Mouse (Mus musculus) small intestine, adult 2 months (tissue): ENCODE results near the gene Grem2. TPM values are rescaled to one million over a fixed set of nuclear protein-coding genes. Genes with fewer than 3 reads are reported as not detected.

Source experiments
- H3K27ac ChIP-seq: fragments of 200-500 bp; 2 replicates; pipeline ENCODE4 v1.5.1; 2012; ENCODE audit warnings: low read depth, low read length, control low read depth, inconsistent platforms; ENCODE audit not compliant: insufficient read depth
- H3K27me3 ChIP-seq: fragments of 200-500 bp; 2 replicates; pipeline ENCODE4 v1.6.1; 2012; ENCODE audit warnings: mild to moderate bottlenecking, moderate library complexity, low read length, inconsistent platforms; ENCODE audit not compliant: control insufficient read depth, insufficient read depth
- H3K36me3 ChIP-seq: fragments of 200-500 bp; 2 replicates; pipeline ENCODE4 v1.6.1; 2012; ENCODE audit warnings: mild to moderate bottlenecking, low read length, control low read depth, inconsistent platforms; ENCODE audit not compliant: control insufficient read depth, insufficient read depth
- H3K4me1 ChIP-seq: fragments of 200-500 bp; 2 replicates; pipeline ENCODE4 v1.6.1; 2012; ENCODE audit warnings: low read length, inconsistent platforms, mixed read lengths; ENCODE audit not compliant: control insufficient read depth, insufficient read depth, insufficient read length
- H3K4me3 ChIP-seq: fragments of 200-500 bp; 2 replicates; pipeline ENCODE4 v1.5.1; 2012; ENCODE audit warnings: low read depth, mild to moderate bottlenecking, control low read depth, inconsistent platforms, low read length, moderate library complexity
- CTCF ChIP-seq: fragments of 200-500 bp; IDR thresholded peaks from 2 replicates; pipeline ENCODE4 v1.5.1; 2012; ENCODE audit warnings: low read depth, mild to moderate bottlenecking, control low read depth, inconsistent platforms, low read length, moderate library complexity, mixed read lengths; ENCODE audit not compliant: insufficient replicate concordance, insufficient read length; ENCODE audit errors: extremely low read depth
- POLR2A ChIP-seq: fragments of 200-500 bp; IDR thresholded peaks from 2 replicates; pipeline ENCODE4 v1.6.1; 2012; ENCODE audit warnings: low read depth, mild to moderate bottlenecking, control low read depth, inconsistent platforms, low read length, moderate library complexity
- WGBS: fragments of 180-500 bp; shearing (Covaris S2); methylation state at CpG from one replicate; pipeline ENCODE4 v1.1.7; 2018; 5-methylcytosine and 5-hydroxymethylcytosine counted together
- polyA plus RNA-seq: library from polyadenylated mRNA; depleted of rRNA; stranded (reverse); fragments of >200 nt; gene quantifications from 2 replicates; pipeline ENCODE4 v1.2.3, GENCODE M21; 2012

Grem2 gene
- polyA plus RNA-seq, 1 experiment, result 4.9 TPM

DNA sequence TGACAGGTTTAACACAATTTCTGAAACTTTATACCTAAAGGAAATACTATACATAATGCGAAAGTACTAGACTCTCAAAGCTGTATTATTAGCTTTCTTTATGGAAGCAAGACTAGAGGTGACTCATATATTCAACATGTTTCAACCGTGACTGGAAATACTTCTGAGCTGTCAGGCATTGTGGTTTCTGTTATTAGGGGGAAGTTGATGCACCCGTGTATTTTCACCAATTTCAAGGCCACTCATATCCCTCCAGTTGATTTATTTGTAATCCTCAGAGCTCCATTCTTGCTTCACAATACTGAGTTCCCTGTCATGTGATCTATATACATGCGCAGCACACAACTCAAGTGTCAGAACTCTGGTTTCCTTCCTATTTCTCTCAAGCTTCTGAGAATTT, 46.4 kb downstream of the Grem2 start:
- 73% methylated on average over 4 of the region's 4 CpGs for WGBS
- H3K27ac ChIP-seq, result no peak overlapping the region

DNA sequence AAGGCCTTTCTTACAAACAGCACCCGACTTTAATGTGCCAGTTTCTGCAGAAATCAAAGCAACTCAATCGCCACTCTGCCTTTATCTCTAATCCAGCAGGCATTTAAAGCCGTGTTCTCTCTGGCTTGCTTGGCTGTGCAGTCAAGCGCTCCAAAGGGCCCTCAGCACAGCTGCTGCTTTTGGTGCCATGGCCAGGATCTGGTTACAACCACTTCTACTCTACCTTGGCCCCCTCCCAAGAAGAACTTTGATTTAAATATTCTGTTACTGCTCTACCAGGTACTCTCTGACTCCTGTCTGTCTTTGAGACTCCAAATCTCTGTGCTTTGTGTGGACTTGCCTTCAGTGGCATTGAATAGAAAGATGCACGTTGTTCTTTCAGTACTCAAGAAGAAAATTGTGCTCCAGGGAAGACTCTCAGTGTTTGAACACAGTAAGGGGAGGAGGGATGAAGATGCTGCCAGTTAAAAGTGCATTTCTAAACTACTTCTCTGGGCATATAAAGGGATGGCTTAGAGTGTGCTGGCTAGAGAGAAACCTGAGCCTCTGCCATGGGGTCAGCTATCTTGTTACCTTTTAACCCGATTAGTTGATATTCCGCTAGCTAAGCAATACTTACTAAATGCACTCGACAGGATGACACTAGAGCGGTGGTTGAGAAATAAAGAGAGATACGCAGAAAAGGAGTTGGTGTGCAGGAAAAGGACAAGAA, 61.1 kb downstream of the Grem2 start:
- no peak overlapping the region for H3K27ac ChIP-seq
- no peak overlapping the region for H3K4me3 ChIP-seq
- TF ChIP-seq CTCF, result no peak
- TF ChIP-seq POLR2A, result no peak
- H3K27me3 ChIP-seq, result no peaks in the 10 kb centered on the region
- H3K36me3 ChIP-seq, result no peaks in the 10 kb centered on the region
- H3K4me1 ChIP-seq, result no peaks in the 10 kb centered on the region
- WGBS, result 77% methylated on average over 10 of the region's 10 CpGs

More for the DNA sequence above, 46.4 kb downstream of the Grem2 start:
- Histone ChIP-seq H3K4me1 (no peaks in the 10 kb centered on the region), H3K27me3 (no peaks in the 10 kb centered on the region), H3K36me3 (no peaks in the 10 kb centered on the region), H3K4me3 (no peak overlapping the region)
- TF ChIP-seq POLR2A, result no peak
- no peak for TF ChIP-seq CTCF

DNA sequence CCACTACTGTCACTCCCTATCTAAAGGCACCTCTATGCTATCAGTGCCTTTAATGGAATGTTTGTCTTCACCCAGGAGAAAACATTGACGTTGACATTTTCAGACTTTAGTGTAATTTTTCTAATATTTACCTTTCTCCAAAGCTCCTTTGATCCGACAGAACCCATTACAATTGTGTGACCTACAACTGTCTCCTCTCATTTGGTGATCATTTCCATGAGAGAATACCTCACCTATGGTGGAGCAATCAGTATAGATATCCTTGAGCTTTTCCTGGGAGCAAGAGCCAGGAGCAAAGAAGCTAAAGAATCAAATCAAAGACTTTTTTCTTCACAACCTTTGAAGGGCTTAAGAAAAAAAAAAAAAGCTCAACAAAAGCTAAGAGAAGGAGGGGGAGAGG, 65.4 kb downstream of the Grem2 start:
- H3K36me3 ChIP-seq, result no peaks in the 10 kb centered on the region
- TF ChIP-seq POLR2A, result no peak
- TF ChIP-seq CTCF, result no peak
- 26% methylated on average over 2 of the region's 2 CpGs for WGBS
- H3K4me3 ChIP-seq, result no peak overlapping the region
- no peak overlapping the region for H3K27ac ChIP-seq
- H3K27me3 ChIP-seq, result no peaks in the 10 kb centered on the region
- H3K4me1 ChIP-seq, result no peaks in the 10 kb centered on the region

DNA sequence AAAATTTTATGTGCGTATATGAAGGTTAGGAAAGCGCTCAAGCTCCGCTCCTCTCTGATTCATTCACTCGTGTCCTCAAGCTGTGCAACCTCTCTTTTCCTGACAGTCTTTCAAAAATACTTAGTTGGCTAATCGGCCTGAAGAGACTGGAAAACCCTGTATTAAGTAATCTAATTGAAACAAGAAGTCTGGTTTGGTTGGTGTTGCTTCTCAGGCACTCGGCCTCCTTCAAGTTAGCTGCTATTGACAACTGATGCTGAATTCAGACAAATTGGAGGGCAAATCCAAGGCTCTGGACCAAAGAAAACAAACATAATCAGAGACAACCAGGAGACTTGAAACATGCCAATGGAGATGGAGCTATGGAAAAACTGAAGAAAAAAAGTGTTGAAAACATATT, 76.8 kb downstream of the Grem2 start:
- no peak overlapping the region for H3K4me3 ChIP-seq
- H3K36me3 ChIP-seq, result no peaks in the 10 kb centered on the region
- TF ChIP-seq CTCF (no peak), POLR2A (no peak)
- 86% methylated on average over 6 of the region's 6 CpGs for WGBS
- no peaks in the 10 kb centered on the region for H3K4me1 ChIP-seq
- no peaks in the 10 kb centered on the region for H3K27me3 ChIP-seq
- no peak overlapping the region for H3K27ac ChIP-seq

DNA sequence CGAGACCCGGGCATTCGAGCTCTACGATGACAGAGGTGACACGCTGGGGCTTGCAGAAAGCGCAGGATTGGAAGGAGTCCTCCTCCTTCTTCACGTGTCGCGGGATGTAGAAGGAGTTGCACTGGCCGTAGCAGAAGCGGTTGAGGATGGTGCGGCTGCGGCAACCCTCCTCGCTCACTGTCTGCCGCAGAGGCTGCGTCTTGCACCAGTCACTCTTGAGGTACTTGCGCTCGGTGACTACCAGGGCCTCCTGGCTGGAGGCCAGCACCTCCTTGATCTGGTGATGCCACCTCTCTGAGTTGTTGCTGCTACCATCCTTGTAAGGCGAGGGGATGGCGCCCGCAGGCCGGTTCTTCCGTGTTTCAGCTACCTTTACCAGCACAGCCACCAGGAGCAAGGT, 84.8 kb downstream of the Grem2 start:
- 95% methylated on average over 23 of the region's 23 CpGs for WGBS
- no peaks in the 10 kb centered on the region for H3K27me3 ChIP-seq
- H3K4me3 ChIP-seq, result no peak overlapping the region
- no peaks in the 10 kb centered on the region for H3K36me3 ChIP-seq
- TF ChIP-seq CTCF (no peak), POLR2A (no peak)
- no peak overlapping the region for H3K27ac ChIP-seq
- no peaks in the 10 kb centered on the region for H3K4me1 ChIP-seq

DNA sequence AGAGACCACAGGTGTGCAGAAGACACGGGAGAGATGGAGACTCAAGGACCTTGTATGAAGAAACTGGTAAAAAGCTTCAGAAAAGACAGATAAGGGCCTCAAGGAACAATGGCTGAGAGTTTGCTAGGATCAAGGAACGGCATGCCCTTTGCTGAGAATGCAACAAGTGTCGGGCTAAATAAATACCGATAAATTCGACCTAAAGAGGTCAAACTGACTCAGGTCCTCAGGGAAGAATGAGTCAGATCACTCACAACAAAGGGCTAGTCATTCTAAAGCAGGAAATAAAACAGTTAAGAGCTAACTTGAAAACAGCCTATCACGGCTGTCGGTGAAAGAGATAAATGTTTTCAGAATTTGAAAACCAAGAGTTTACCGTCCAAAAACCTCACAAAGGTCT, 95.1 kb downstream of the Grem2 start:
- WGBS, result 21% methylated on average over 8 of the region's 8 CpGs
- TF ChIP-seq POLR2A (no peak), CTCF (no peak)
- Histone ChIP-seq H3K4me1 (no peaks in the 10 kb centered on the region), H3K4me3 (no peak overlapping the region), H3K27ac (no peak overlapping the region), H3K36me3 (no peaks in the 10 kb centered on the region), H3K27me3 (no peaks in the 10 kb centered on the region)

DNA sequence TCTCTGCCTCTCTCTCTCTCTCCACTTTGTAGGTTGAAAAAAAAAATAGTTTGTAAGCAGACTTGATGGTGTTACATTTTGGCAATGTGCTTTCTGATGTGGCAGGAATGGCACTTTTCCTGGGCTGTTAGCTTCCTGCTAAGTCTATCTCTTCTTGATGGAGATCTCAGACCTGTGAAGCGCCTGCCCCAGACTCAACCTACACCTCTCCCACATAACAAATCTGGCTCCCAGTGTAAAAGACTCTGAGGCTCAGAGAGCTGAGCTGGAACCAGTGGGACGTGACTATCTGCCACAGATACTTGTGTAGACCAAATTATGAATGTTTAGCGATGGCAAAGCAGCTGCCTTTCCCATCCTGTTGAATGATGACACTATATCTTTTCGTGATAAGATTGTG, 109.8 kb downstream of the Grem2 start:
- TF ChIP-seq CTCF, result no peak
- TF ChIP-seq POLR2A, result no peak
- Histone ChIP-seq H3K27ac (no peak overlapping the region), H3K4me3 (no peak overlapping the region), H3K27me3 (no peaks in the 10 kb centered on the region), H3K36me3 (no peaks in the 10 kb centered on the region), H3K4me1 (no peaks in the 10 kb centered on the region)
- 67% methylated on average over 4 of the region's 4 CpGs for WGBS

DNA sequence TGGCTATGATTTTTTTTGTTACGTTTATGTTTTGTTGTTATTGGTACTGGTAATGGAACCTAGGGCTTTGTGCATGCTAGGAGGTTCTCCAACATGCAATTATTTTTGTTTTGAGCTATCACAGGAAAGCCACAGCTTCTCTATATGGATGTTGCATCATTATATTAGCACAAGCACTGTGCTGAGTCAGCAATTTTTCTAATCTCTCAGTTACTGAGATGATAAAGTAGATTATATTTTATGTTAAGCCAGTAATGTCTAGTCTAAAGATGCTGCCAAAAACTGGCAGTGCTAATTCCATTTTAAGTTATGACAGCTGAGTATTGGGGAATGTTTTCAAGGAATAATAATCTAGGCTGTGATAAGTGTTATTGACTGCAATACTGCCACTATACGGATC, 133.0 kb downstream of the Grem2 start:
- Histone ChIP-seq H3K27ac (no peak overlapping the region), H3K4me3 (no peak overlapping the region), H3K27me3 (no peaks in the 10 kb centered on the region), H3K36me3 (no peaks in the 10 kb centered on the region), H3K4me1 (no peaks in the 10 kb centered on the region)
- WGBS, result 81% methylated on average over 2 of the region's 2 CpGs
- no peak for TF ChIP-seq POLR2A
- TF ChIP-seq CTCF, result no peak
